Mouse (Mus musculus) MEL (cell line): ENCODE measurements around the gene Fam209. TPM values are rescaled to one million over a fixed set of nuclear protein-coding genes. Genes with fewer than 3 reads are reported as not detected.

Source experiments
- DNase-seq: peaks from one replicate; pipeline ENCODE4 v3.0.0; 2011; ENCODE audit warnings: low read depth, low spot score
- H3K27ac ChIP-seq: 2 replicates; pipeline ENCODE4 v1.5.1; 2012; ENCODE audit warnings: low read depth, mild to moderate bottlenecking, control low read depth, low read length, moderate library complexity; ENCODE audit not compliant: control insufficient read depth
- H3K27me3 ChIP-seq, 2 experiments: fragments of 150-350 bp in 1 of 2; sonication (generic) in 1 of 2; 2 replicates each; pipeline ENCODE4 v1.6.1; 2012; ENCODE audit warnings: low read length in 2 of 2, mild to moderate bottlenecking in 2 of 2, improper control_type of control experiment in 1 of 2, moderate library complexity in 1 of 2; ENCODE audit not compliant: insufficient read depth in 2 of 2, control insufficient read depth in 1 of 2
- H3K36me3 ChIP-seq, 2 experiments: 2 replicates each; pipeline ENCODE4 v1.6.1; 2012 to 2014; ENCODE audit warnings: low read length in 2 of 2, improper control_type of control experiment in 1 of 2, inconsistent platforms in 1 of 2, mild to moderate bottlenecking in 1 of 2; ENCODE audit not compliant: insufficient read depth in 2 of 2, control insufficient read depth in 1 of 2
- H3K4me1 ChIP-seq, 2 experiments: fragments of 150-350 bp in 1 of 2; sonication (generic) in 1 of 2; 2 replicates each; pipeline ENCODE4 v1.6.1; 2012; ENCODE audit warnings: low read length in 2 of 2, improper control_type of control experiment in 1 of 2, mild to moderate bottlenecking in 1 of 2; ENCODE audit not compliant: insufficient read depth in 2 of 2, control insufficient read depth in 1 of 2
- H3K4me3 ChIP-seq, 2 experiments: fragments of 150-350 bp in 1 of 2; sonication (generic) in 1 of 2; 2 replicates each; pipeline ENCODE4 v1.5.1; 2012; ENCODE audit warnings: low read depth in 2 of 2, low read length in 2 of 2, mild to moderate bottlenecking in 2 of 2, moderate library complexity in 2 of 2, control low read depth in 1 of 2, improper control_type of control experiment in 1 of 2; ENCODE audit not compliant: control insufficient read depth in 1 of 2, insufficient read depth in 1 of 2
- H3K79me2 ChIP-seq: 2 replicates; pipeline ENCODE4 v1.6.1; 2012; ENCODE audit warnings: mild to moderate bottlenecking, low read length, moderate library complexity; ENCODE audit not compliant: control insufficient read depth, poor library complexity, insufficient read depth
- H3K9ac ChIP-seq: 2 replicates; pipeline ENCODE4 v1.6.1; 2012; ENCODE audit warnings: low read depth, mild to moderate bottlenecking, control low read depth, low read length, moderate library complexity; ENCODE audit not compliant: control insufficient read depth, poor library complexity, severe bottlenecking
- H3K9me3 ChIP-seq: fragments of 150-350 bp; sonication (generic); replicated peaks from 2 replicates; pipeline ENCODE4 v1.6.1; 2012; ENCODE audit warnings: mild to moderate bottlenecking, low read length, improper control_type of control experiment, moderate library complexity; ENCODE audit not compliant: insufficient read depth
- BHLHE40 ChIP-seq: IDR thresholded peaks from 2 replicates; pipeline ENCODE4 v1.6.1; 2012; ENCODE audit warnings: low read depth, mild to moderate bottlenecking, inconsistent platforms, low read length, improper control_type of control experiment, borderline replicate concordance
- CHD2 ChIP-seq: IDR thresholded peaks from 2 replicates; pipeline ENCODE4 v1.6.1; 2011; ENCODE audit warnings: low read length, improper control_type of control experiment
- CTCF ChIP-seq, 3 experiments: IDR thresholded peaks in 2 of 3; conservative IDR thresholded peaks in 1 of 3; 2 replicates each; pipeline ENCODE4 v1.5.1; 2011 to 2012; ENCODE audit warnings: low read length in 3 of 3, low read depth in 2 of 3, mild to moderate bottlenecking in 2 of 3, improper control_type of control experiment in 1 of 3, inconsistent platforms in 1 of 3, mixed read lengths in 1 of 3, moderate library complexity in 1 of 3; ENCODE audit not compliant: control insufficient read depth in 1 of 3, insufficient read depth in 1 of 3, poor library complexity in 1 of 3, severe bottlenecking in 1 of 3
- E2F4 ChIP-seq: IDR thresholded peaks from 2 replicates; pipeline ENCODE4 v1.6.1; 2011; ENCODE audit warnings: low read depth, low read length, improper control_type of control experiment, borderline replicate concordance
- ETS1 ChIP-seq: IDR thresholded peaks from 2 replicates; pipeline ENCODE4 v1.6.1; 2012; ENCODE audit warnings: low read depth, mild to moderate bottlenecking, inconsistent platforms, low read length, improper control_type of control experiment, moderate library complexity
- GABPA ChIP-seq: IDR thresholded peaks from 2 replicates; pipeline ENCODE4 v1.6.1; 2012; ENCODE audit warnings: low read depth, mild to moderate bottlenecking, inconsistent platforms, low read length, improper control_type of control experiment, moderate library complexity
- GATA1 ChIP-seq: IDR thresholded peaks from 2 replicates; pipeline ENCODE4 v1.6.1; 2011; ENCODE audit warnings: low read depth, low read length, improper control_type of control experiment
- KAT2A ChIP-seq: conservative IDR thresholded peaks from 2 replicates; pipeline ENCODE4 v1.6.1; 2012; ENCODE audit warnings: low read depth, low read length, improper control_type of control experiment, inconsistent platforms
- MAZ ChIP-seq: IDR thresholded peaks from 2 replicates; pipeline ENCODE4 v1.6.1; 2012; ENCODE audit warnings: low read depth, mild to moderate bottlenecking, inconsistent platforms, low read length, improper control_type of control experiment
- NRF1 ChIP-seq: IDR thresholded peaks from 2 replicates; pipeline ENCODE4 v1.6.1; 2014; ENCODE audit warnings: low read depth, mild to moderate bottlenecking, inconsistent platforms, low read length, improper control_type of control experiment, moderate library complexity; ENCODE audit not compliant: poor library complexity, insufficient read depth, severe bottlenecking
- RAD21 ChIP-seq: IDR thresholded peaks from 2 replicates; pipeline ENCODE4 v1.6.1; 2011; ENCODE audit warnings: mild to moderate bottlenecking, low read depth, low read length, improper control_type of control experiment
- RCOR1 ChIP-seq: IDR thresholded peaks from 2 replicates; pipeline ENCODE4 v1.6.1; 2012; ENCODE audit warnings: low read depth, mild to moderate bottlenecking, inconsistent platforms, low read length, improper control_type of control experiment
- SMC3 ChIP-seq: IDR thresholded peaks from 2 replicates; pipeline ENCODE4 v1.6.1; 2011; ENCODE audit warnings: low read depth, low read length, improper control_type of control experiment
- USF1 ChIP-seq: IDR thresholded peaks from 2 replicates; pipeline ENCODE4 v1.6.1; 2014; ENCODE audit warnings: low read depth, mild to moderate bottlenecking, inconsistent platforms, low read length, improper control_type of control experiment, moderate library complexity
- ZC3H11A ChIP-seq: IDR thresholded peaks from 2 replicates; pipeline ENCODE4 v1.6.1; 2012; ENCODE audit warnings: low read depth, mild to moderate bottlenecking, inconsistent platforms, low read length, improper control_type of control experiment
- ZKSCAN1 ChIP-seq: IDR thresholded peaks from 2 replicates; pipeline ENCODE4 v1.6.1; 2012; ENCODE audit warnings: low read depth, mild to moderate bottlenecking, inconsistent platforms, low read length, improper control_type of control experiment, moderate library complexity
- polyA plus RNA-seq, 2 experiments: library from polyadenylated mRNA; stranded (reverse) in 1 of 2; unstranded in 1 of 2; fragments of >175 nt in 1 of 2; fragments of >200 nt in 1 of 2; gene quantifications; 2 replicates each; pipeline versions ENCODE4 v1.2.1 to v1.2.4; 2012; ENCODE audit warnings: low replicate concordance in 2 of 2, low read depth in 1 of 2; ENCODE audit not compliant: insufficient read length in 2 of 2, insufficient read depth in 1 of 2, missing spikeins in 1 of 2
- total RNA-seq: library from RNA; depleted of rRNA; stranded (reverse); fragments of 300-350 nt; gene quantifications from 2 replicates; pipeline ENCODE4 v1.2.3, GENCODE M21; 2012

The Fam209 gene
- total and polyA plus RNA-seq, 3 experiments = 0.31 to 0.65 TPM; not detected in 1

- Histone ChIP-seq H3K4me3 (no peak overlapping the region), H3K9me3 (no peaks in the 10 kb centered on the region), H3K79me2 (no peaks in the 10 kb centered on the region), H3K27ac (no peak overlapping the region), H3K27me3 (no peaks in the 10 kb centered on the region), H3K36me3 (no peaks in the 10 kb centered on the region), H3K4me1 (no peaks in the 10 kb centered on the region), H3K9ac (no peak overlapping the region)
- peak; percentile 27 for DNase-seq
- TF ChIP-seq MAZ = no peak
- TF ChIP-seq GATA1 = 0 out of 2 replicates have a peak, but pooled peaks have one; percentile 12
Observed at GRCm38 (mm10) chr2:172500752-172501316, 28.5 kb downstream of the Fam209 start.

- H3K27me3 ChIP-seq = no peaks in the 10 kb centered on the region
- no peaks in the 10 kb centered on the region for H3K4me1 ChIP-seq
- H3K79me2 ChIP-seq = no peaks in the 10 kb centered on the region
- H3K27ac ChIP-seq = no peak overlapping the region
- no peak overlapping the region for H3K4me3 ChIP-seq
- H3K36me3 ChIP-seq = no peaks in the 10 kb centered on the region
- peak; percentile 61 for DNase-seq
- H3K9me3 ChIP-seq = no peaks in the 10 kb centered on the region
- TF ChIP-seq CHD2 (no peak), ZC3H11A (peak; percentile 36), RAD21 (peak; percentile 60), SMC3 (peak; percentile 78), CTCF (IDR thresholded peaks at IDR 0.05 in 2 of 3, conservative IDR thresholded peaks at IDR 0.05 in 1 of 3; ENCODE audit: control insufficient read depth in 1 of 3, insufficient read depth in 1 of 3, low read depth in 2 of 3, low read length in 3 of 3, poor library complexity in 1 of 3, severe bottlenecking in 1 of 3) (peak; percentile 70 to 75 (median 75)), GATA1 (no peak), MAZ (peak; percentile 86)
- no peak overlapping the region for H3K9ac ChIP-seq
Observed at GRCm38 (mm10) chr2:172501341-172501740, 29.0 kb downstream of the Fam209 start.

- no peak for DNase-seq
- Histone ChIP-seq H3K79me2 (no peaks in the 10 kb centered on the region), H3K27ac (no peak overlapping the region), H3K4me3 (no peak overlapping the region), H3K9me3 (no peaks in the 10 kb centered on the region), H3K4me1 (no peaks in the 10 kb centered on the region), H3K9ac (no peak overlapping the region), H3K27me3 (no peaks in the 10 kb centered on the region), H3K36me3 (no peaks in the 10 kb centered on the region)
- TF ChIP-seq KAT2A = no peak
- no peak for TF ChIP-seq ZC3H11A
- no peak for TF ChIP-seq ZKSCAN1
- no peak for TF ChIP-seq BHLHE40
- no peak for TF ChIP-seq ETS1
- TF ChIP-seq MAZ = no peak
- TF ChIP-seq NRF1 = no peak
- TF ChIP-seq GABPA = no peak
- no peak for TF ChIP-seq USF1
- TF ChIP-seq E2F4 = no peak
- TF ChIP-seq RCOR1 = no peak
Observed at GRCm38 (mm10) chr2:172502168-172502567, 29.8 kb downstream of the Fam209 start.
